Mouse (Mus musculus) bone marrow macrophage, adult 2 months (primary cell): Measurements from ENCODE around the gene Relb. TPM values are rescaled to one million over a fixed set of nuclear protein-coding genes. Genes with fewer than 3 reads are reported as not detected.
A peak's percentile ranks its signal among the peaks of the same experiment; 100 is the strongest.

ENCODE experiments used
- H3K27ac ChIP-seq: 2 replicates; pipeline ENCODE4 v1.5.1; 2012; ENCODE audit warnings: low read depth, low read length; ENCODE audit not compliant: insufficient read depth
- H3K4me1 ChIP-seq: 2 replicates; pipeline ENCODE4 v1.6.1; 2012; ENCODE audit warnings: low read length; ENCODE audit not compliant: control insufficient read depth, insufficient read depth
- H3K4me3 ChIP-seq: 2 replicates; pipeline ENCODE4 v1.5.1; 2012; ENCODE audit warnings: mild to moderate bottlenecking, low read length, moderate library complexity; ENCODE audit not compliant: insufficient read depth
- CTCF ChIP-seq: IDR thresholded peaks from 2 replicates; pipeline ENCODE4 v1.5.1; 2012; ENCODE audit warnings: low read depth, mild to moderate bottlenecking, low read length, moderate library complexity
- POLR2A ChIP-seq: IDR thresholded peaks from 2 replicates; pipeline ENCODE4 v1.6.1; 2012; ENCODE audit warnings: mild to moderate bottlenecking, low read depth, low read length, borderline replicate concordance
- polyA plus RNA-seq: library from polyadenylated mRNA; stranded (reverse); fragments of >200 nt; gene quantifications from 2 replicates; pipeline ENCODE4 v1.2.4, GENCODE M21; 2012; ENCODE audit not compliant: missing spikeins, insufficient read depth, insufficient read length

Gene Relb
- polyA plus RNA-seq, 1 experiment: 35.7 TPM

GRCm38 (mm10) chr7:19572926-19573775 is 56.1 kb downstream of the Relb start:
- peak overlapping the region; percentile 73 for H3K27ac ChIP-seq
- H3K4me3 ChIP-seq: peak overlapping the region; percentile 66
- H3K4me1 ChIP-seq: peaks cover 15% of the 10 kb centered on the region
- TF ChIP-seq POLR2A (no peak), CTCF (no peak)

GRCm38 (mm10) chr7:19569647-19570046 is 59.6 kb downstream of the Relb start:
- no peak overlapping the region for H3K4me3 ChIP-seq
- no peak overlapping the region for H3K27ac ChIP-seq
- H3K4me1 ChIP-seq: peaks cover 11% of the 10 kb centered on the region
- TF ChIP-seq CTCF (no peak), POLR2A (no peak)

- TF ChIP-seq CTCF: no peak
- no peak for TF ChIP-seq POLR2A
- no peak overlapping the region for H3K4me3 ChIP-seq
- H3K4me1 ChIP-seq: peaks cover 6% of the 10 kb centered on the region
- H3K27ac ChIP-seq: no peak overlapping the region
Measured at GRCm38 (mm10) chr7:19567426-19567825, 61.8 kb downstream of the Relb start.

- no peaks in the 10 kb centered on the region for H3K4me1 ChIP-seq
- H3K27ac ChIP-seq: no peak overlapping the region
- TF ChIP-seq POLR2A (no peak), CTCF (no peak)
- no peak overlapping the region for H3K4me3 ChIP-seq
Measured at GRCm38 (mm10) chr7:19565803-19566202, 63.4 kb downstream of the Relb start.

GRCm38 (mm10) chr7:19564455-19564854 is 64.8 kb downstream of the Relb start:
- H3K4me1 ChIP-seq: peaks cover 7% of the 10 kb centered on the region
- no peak for TF ChIP-seq POLR2A
- TF ChIP-seq CTCF: 0 out of 2 replicates have a peak, but pooled peaks have one; percentile 8
- H3K27ac ChIP-seq: no peak overlapping the region
- no peak overlapping the region for H3K4me3 ChIP-seq

- H3K4me1 ChIP-seq: peaks cover 12% of the 10 kb centered on the region
- no peak for TF ChIP-seq CTCF
- TF ChIP-seq POLR2A: no peak
- no peak overlapping the region for H3K4me3 ChIP-seq
- no peak overlapping the region for H3K27ac ChIP-seq
Measured at GRCm38 (mm10) chr7:19563884-19564283, 65.4 kb downstream of the Relb start.

GRCm38 (mm10) chr7:19562643-19563410 is 66.4 kb downstream of the Relb start, which contains the start of gene Ppp1r37:
TSS of gene Ppp1r37 (minus strand) at chr7:19563076.
- Histone ChIP-seq H3K4me1 (peaks cover 23% of the 10 kb centered on the region), H3K27ac (peak within 1 kb of the TSS; percentile 92)

GRCm38 (mm10) chr7:19561765-19562642 is 67.2 kb downstream of the Relb start:
- TF ChIP-seq CTCF (no peak), POLR2A (no peak)
- Histone ChIP-seq H3K27ac (peak overlapping the region; percentile 92), H3K4me1 (peaks cover 31% of the 10 kb centered on the region), H3K4me3 (peak overlapping the region; percentile 98)

More at GRCm38 (mm10) chr7:19562643-19563410, 66.4 kb downstream of the Relb start, which contains the start of gene Ppp1r37:
- TF ChIP-seq CTCF (no peak), POLR2A (no peak)
- H3K4me3 ChIP-seq: peak within 1 kb of the TSS; percentile 98

- Histone ChIP-seq H3K27ac (peak overlapping the region; percentile 92), H3K4me1 (peaks cover 32% of the 10 kb centered on the region), H3K4me3 (peak overlapping the region; percentile 98)
- no peak for TF ChIP-seq CTCF
Measured at GRCm38 (mm10) chr7:19561431-19561764, 67.8 kb downstream of the Relb start.
